Mouse (Mus musculus) CH12.LX (cell line): ENCODE measurements around the gene Fhit.

ENCODE experiments used
- CHD1 ChIP-seq: IDR thresholded peaks from 2 replicates; pipeline ENCODE4 v1.6.1; 2012; ENCODE audit warnings: low read depth, low read length, improper control_type of control experiment, inconsistent platforms
- CTCF ChIP-seq, 2 experiments: IDR thresholded peaks in 1 of 2; conservative IDR thresholded peaks in 1 of 2; 2 replicates each; pipeline ENCODE4 v1.5.1; 2011 to 2012; ENCODE audit warnings: low read depth in 2 of 2, low read length in 2 of 2, improper control_type of control experiment in 1 of 2, inconsistent platforms in 1 of 2, mild to moderate bottlenecking in 1 of 2, moderate library complexity in 1 of 2
- EP300 ChIP-seq: IDR thresholded peaks from 2 replicates; pipeline ENCODE4 v1.6.1; 2011; ENCODE audit warnings: low read length, improper control_type of control experiment
- ETS1 ChIP-seq: conservative IDR thresholded peaks from 2 replicates; pipeline ENCODE4 v1.6.1; 2012; ENCODE audit warnings: low read depth, mild to moderate bottlenecking, inconsistent platforms, low read length, improper control_type of control experiment, moderate library complexity
- KAT2A ChIP-seq: IDR thresholded peaks from 2 replicates; pipeline ENCODE4 v1.6.1; 2012; ENCODE audit warnings: low read length, improper control_type of control experiment, inconsistent platforms; ENCODE audit not compliant: insufficient replicate concordance
- POLR2A ChIP-seq: IDR thresholded peaks from 2 replicates; pipeline ENCODE4 v1.6.1; 2011; ENCODE audit warnings: low read depth, mild to moderate bottlenecking, improper control_type of control experiment, low read length
- POLR2AphosphoS2 ChIP-seq: IDR thresholded peaks from 2 replicates; pipeline ENCODE4 v1.6.1; 2011; ENCODE audit warnings: low read depth, low read length, improper control_type of control experiment
- RAD21 ChIP-seq: IDR thresholded peaks from 2 replicates; pipeline ENCODE4 v1.6.1; 2011; ENCODE audit warnings: low read depth, mild to moderate bottlenecking, low read length, improper control_type of control experiment, moderate library complexity

- no peak for TF ChIP-seq EP300
- TF ChIP-seq KAT2A: no peak
- TF ChIP-seq CTCF (conservative IDR thresholded peaks at IDR 0.05 in 1 of 2, IDR thresholded peaks at IDR 0.05 in 1 of 2; ENCODE audit: low read depth in 2 of 2, low read length in 2 of 2): no peak
- no peak for TF ChIP-seq POLR2A
- TF ChIP-seq POLR2AphosphoS2: no peak
- TF ChIP-seq ETS1: no peak
- no peak for TF ChIP-seq RAD21
- no peak for TF ChIP-seq CHD1
These were observed 1503.4 kb downstream of the Fhit start for GRCm38 (mm10) chr14:9658445-9658844.
